Mouse (Mus musculus): Measurements from ENCODE around the gene Myoz2. TPM values are rescaled to one million over a fixed set of nuclear protein-coding genes. Genes with fewer than 3 reads are reported as not detected.

Myoz2 gene
- polyA plus RNA-seq, 1 experiment, result not detected

Other genes with a start within 250 kb of the Myoz2 start
- 493 and 1,413 TPM in 2 replicates for gene Fabp2, start 139.9 kb downstream of the Myoz2 start, polyA plus RNA-seq (2012; rRNA removed)
- gene Gm10959, start 115.7 kb downstream of the Myoz2 start, polyA plus RNA-seq (2012; rRNA removed), result not detected in 2 replicates
- gene 1810037I17Rik, start 110.8 kb downstream of the Myoz2 start, polyA plus RNA-seq (2012; rRNA removed), result 52.5 and 64.0 TPM in 2 replicates
- gene Usp53, start 50.5 kb downstream of the Myoz2 start, polyA plus RNA-seq (2012; rRNA removed), result 1.7 and 2.7 TPM in 2 replicates
- gene Synpo2, start 201.1 kb upstream of the Myoz2 start, polyA plus RNA-seq (2012; rRNA removed), result 17.2 and 24.4 TPM in 2 replicates
- gene Sec24d, start 232.4 kb upstream of the Myoz2 start, polyA plus RNA-seq (2012; rRNA removed), result 32.1 and 82.7 TPM in 2 replicates

Measured in large intestine, adult 2 months (tissue).